Mouse (Mus musculus): ENCODE results near the gene Lao1.

DNA sequence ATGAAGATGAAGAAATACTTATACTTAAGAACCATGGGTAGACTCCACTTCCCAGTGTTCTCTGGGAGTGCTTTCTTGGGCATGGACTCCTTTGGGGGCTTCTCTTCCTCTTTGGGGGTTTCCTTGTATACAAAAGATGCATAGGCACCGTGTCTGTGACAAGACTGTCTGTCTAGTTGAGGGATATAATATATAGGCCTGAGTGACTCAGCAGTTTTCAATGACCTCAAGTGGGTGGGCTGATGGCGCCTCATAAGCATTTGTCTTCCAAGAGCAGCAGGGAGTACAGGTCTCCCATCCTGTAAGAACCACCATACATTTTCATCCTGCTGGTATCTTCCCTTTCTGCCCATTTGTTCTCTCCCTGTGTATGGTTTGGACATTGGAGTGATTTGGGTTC, 11.9 kb downstream of the Lao1 start:
- no peak for TF ChIP-seq CTCF (IDR thresholded peaks at IDR 0.05; ENCODE audit: borderline replicate concordance, control insufficient read depth, extremely low read depth, insufficient read depth, low read length, poor library complexity)
- no peak for TF ChIP-seq POLR2A (IDR thresholded peaks at IDR 0.05; ENCODE audit: control insufficient read depth, extremely low read depth, insufficient read depth, low read length, poor library complexity)
